Mouse (Mus musculus) v-Abl transformed pro-B cells (cell line): ENCODE data around the gene 4930524J08Rik.

Experiments used
- in situ Hi-C, 2 experiments: fragments of 400-800 bp; cut with MboI; formaldehyde crosslinking; loops; one replicate each; pipeline ENCODE4 v1.15.1; 2025; ENCODE audit not compliant: unreplicated experiment in 2 of 2

Gene 4930524J08Rik

DNA sequence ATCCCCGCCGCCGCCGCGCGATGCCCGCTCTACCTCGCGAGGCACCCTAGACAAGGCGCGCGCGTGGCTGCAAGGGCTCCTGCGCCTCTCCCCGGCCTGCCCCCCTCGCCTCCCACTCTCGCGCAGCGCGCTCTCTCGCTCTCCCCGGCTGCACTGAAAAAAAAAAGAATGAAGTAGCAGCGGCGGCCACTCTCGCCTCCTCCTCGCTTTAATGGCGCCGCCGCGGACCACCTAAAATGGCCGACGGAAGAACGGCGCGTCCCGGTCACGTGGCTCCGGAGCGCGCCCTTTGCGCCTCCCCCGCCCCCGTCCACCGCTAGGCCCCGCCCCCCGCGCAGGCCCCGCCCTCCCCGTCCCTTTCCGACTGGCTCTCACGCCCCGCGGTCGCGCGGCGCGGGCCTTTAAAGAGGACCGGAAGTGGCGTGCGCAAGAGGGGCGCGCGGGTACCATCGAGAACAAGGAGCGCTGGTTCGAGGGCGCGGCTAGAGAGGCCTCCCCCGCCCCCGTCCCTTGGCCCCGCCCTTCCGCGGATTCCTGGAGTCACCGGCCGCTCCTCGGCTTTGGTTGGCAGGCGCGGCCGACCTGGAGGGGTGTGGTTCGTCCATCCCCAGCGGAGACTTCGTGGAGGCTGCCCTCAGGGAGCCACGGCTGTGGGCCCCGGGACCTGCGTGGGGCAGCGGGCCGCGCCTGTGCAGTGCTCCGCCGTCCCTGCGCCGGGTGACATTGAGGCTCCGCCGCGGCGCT, at the start of gene 4930524J08Rik, which contains the start of gene Hnrnpd:
Gene 4930524J08Rik, plus strand, starts transcription at position 363 of the 744 bp plus-strand sequence.
Gene Hnrnpd, minus strand, starts transcription at position 240 of the 744 bp plus-strand sequence.
- in situ Hi-C loops = no loop called here

DNA sequence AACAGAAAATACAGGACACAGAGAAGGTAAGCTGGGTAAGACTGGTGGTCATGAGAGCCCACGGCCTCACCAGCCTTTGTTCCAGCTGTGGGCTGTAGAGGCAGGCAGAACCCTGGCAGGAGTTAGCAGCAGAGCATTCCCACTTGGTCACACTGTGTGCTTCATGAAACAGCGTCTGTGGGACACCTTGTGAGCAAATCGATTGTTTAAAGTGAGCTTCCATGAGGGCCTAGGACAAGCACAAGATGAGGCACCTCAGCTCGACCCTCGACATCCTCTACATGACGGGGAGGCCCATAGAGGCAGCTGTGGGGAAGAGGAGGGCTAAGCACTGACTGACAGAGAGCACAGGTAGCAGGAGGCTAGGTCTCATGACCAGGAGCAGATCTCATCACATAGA, 47.0 kb upstream of the 4930524J08Rik start:
- in situ Hi-C loops = no loop called here

DNA sequence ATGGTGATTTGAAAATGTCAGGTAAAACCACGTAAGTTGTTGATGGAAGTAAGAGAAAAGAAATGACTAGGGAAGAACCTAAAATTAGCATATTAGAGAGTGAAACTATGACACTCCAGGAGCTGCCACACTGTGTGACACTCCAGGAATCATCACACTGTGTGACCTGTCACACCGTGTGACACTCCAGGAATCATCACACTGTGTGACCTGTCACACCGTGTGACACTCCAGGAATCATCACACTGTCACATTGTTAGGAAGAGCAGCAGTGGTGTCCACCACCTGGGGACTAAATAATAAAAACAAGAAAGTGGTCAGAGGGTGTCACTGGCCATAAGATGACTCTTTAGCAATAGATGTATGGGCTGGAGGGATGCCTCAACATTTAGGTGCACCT, 39.4 kb upstream of the 4930524J08Rik start:
- in situ Hi-C loops = no loop called here

DNA sequence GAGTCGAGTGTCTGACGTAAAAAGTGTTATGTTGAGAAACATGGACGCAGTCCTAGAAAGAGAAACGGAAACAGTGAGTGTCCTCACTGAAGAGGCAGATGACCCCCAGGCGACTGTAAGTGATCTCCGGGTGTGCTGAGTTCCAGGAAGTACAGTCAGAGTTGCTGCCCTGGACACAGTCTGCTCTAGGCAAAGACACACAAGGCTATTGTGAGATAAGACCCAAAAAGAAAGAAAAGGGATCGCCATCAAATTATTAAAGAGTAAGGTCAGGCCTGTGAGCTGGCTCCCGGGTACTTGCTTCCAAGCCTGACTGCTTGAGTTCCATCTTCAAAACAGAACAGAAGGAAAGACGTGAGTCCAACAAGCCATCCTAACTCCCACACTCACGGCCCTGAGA, 37.6 kb upstream of the 4930524J08Rik start:
- in situ Hi-C loops = no loop called here

DNA sequence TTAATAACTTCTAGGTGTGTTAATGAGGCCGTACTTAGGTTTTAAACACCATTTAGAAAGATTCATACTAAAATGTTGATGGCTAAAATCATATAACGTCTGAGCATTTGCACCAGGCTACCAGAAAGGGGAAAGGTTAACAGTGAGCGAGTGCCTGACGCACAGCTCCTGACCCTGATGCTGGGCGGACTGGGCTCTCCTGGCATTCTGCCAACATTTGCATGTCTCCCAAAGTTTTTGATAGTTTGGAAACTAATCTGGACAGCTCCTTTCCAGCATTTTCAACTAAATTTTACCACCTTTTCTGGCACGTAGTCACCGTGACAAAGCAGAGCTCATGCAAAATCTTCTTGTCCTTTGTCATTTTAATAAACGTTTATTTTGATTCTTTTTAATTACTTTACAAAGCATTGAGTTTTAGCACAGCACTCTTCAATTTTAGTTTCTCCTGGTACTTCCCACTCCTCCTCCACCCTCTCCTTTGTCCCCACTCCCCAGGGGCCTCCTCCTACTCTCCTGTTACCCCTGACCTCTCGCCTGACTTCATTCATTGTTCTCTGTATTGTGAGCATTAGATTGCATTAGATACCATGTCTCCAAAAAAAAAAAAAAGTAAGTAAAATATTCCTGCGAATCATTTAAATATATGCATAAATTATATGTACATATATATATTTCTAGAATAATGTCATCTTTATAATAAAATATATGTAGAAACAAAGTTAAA, 36.9 kb upstream of the 4930524J08Rik start:
- in situ Hi-C loops = no loop called here

DNA sequence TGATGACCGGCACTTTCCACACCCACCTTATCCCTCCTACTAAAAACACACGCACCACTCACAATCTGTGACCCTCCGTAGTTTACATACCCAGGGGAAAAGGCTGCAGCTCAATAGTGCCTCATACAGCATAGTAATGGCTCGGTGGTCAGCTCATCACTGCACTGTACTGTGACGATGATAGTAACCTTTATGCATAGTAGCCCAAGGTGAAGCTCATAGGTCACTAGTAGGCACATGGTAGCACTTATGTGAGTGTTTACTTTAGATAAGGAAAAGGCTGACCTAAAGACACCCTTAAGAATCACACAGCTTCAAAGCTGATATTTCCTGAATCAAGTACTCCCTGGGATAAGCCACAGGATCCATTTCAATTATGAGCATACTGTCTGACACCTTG, 26.3 kb upstream of the 4930524J08Rik start:
- in situ Hi-C loops = loop anchor here in 1 of 2 experiments (25.0 kb wide), 1 partner anchor 960 kb away; no protein-coding TSS in a partner anchor

DNA sequence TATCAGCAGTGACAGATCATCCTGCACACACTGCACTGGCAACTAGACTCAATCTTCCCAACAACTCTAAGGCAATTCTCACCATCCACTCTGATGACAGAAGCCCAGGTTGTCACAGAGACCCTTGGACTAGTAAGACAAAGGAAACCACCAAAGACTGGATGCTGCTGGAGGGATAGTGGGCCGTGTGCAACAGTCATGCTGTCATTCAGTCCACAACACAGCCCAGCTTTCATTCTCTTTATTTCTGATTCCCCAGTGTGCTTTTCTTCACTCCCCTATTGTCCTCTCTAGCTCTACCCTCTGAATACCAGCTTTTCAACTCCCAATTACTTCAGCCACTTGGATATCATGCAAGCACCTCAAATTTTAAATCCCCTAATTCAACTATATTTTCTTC, 25.0 kb upstream of the 4930524J08Rik start:
- in situ Hi-C loops = loop anchor here in 1 of 2 experiments (25.0 kb wide), 1 partner anchor 958 kb away; no protein-coding TSS in a partner anchor

DNA sequence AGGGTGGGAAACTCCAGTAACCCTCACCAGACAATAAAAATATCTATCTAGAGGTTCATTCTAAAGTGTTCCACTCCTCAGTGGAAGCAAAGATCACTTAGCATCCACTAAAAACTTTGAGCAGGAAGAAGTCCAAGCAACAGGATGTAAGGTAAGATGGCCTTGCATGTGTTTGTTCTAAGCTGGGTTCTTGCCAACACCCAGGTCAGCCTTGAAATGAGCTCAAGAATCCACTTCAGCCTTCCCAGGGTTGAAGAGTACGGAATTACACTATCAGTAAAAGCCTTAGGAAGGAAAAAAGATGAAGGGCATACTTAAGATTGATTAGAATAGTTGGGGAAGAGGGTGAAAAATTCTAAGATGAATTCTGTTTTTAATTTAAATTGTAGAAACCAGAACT, 20.2 kb upstream of the 4930524J08Rik start:
- in situ Hi-C loops = loop anchor here in 1 of 2 experiments (25.0 kb wide), 1 partner anchor 954 kb away; no protein-coding TSS in a partner anchor

DNA sequence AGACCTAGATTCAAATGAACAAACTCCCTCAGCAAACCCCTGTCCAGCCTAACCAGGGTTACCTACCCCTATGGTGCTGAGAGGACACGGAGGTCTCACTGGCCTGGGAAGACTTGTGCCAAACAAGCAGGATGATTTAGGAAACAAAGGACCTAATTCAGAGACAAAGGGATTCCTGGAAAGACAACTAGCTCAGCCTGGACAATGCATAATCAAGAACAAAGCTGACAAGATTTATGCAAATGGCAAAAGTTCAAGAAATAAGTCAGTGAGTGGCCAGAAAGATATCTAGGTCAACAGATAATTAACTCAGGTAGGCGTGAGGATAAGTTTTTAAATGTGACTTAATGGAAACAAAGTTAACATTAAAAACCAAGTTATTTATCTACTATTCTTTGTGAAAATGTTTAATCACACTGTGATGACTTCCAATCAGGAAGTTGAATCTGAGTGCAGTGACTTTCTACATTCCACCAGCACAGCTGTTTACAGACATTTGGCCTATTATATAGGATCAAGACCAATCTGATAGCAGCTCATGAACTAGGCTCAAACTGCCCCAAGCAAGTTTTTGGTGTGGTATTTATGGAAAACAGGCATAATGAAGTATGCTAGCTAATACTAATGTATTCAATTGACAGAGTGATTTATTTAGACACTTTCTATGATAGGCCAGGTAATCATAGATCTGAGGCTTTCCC, 19.5 kb upstream of the 4930524J08Rik start:
- in situ Hi-C loops = loop anchor here in 1 of 2 experiments (25.0 kb wide), 1 partner anchor 953 kb away; no protein-coding TSS in a partner anchor

DNA sequence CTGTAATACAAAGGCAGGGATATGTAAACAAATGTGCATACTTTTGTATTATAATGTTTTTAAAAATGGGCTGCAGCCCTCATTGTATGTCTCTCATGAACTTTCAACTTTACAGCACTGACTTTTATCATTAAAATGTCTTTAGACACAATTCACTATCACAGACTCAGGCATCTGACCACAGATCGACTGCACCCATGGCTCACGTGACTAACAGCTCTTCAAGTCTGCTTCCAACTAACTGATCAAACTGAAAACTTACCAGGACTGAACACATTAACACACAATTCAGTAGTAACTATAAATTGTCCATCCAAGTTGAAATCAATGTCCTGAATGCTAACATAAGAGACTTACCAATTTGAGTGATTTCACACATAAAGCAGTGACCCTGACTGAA, 18.9 kb upstream of the 4930524J08Rik start:
- in situ Hi-C loops = loop anchor here in 1 of 2 experiments (25.0 kb wide), 1 partner anchor 952 kb away; no protein-coding TSS in a partner anchor

DNA sequence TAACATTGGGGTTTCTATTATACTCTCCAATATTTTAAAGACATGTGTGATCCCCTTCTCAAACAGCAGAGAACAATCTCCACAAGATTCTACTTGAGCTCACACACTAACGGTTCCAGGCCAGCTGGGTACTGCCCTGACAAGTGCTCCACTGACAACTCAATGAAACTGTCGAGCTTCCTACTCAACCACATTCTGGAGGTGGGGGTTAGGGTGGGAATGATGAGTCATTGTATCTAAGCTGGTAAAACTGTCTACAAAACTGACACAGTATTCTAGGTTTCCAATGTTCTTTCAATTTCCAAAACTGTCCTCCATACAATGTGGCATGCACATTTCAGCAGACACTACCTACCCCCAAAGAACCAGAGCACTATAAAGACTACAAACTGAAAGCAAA, 4.9 kb upstream of the 4930524J08Rik start:
- in situ Hi-C loops = loop anchor here in 1 of 2 experiments (25.0 kb wide), 1 partner anchor 938 kb away; no protein-coding TSS in a partner anchor

DNA sequence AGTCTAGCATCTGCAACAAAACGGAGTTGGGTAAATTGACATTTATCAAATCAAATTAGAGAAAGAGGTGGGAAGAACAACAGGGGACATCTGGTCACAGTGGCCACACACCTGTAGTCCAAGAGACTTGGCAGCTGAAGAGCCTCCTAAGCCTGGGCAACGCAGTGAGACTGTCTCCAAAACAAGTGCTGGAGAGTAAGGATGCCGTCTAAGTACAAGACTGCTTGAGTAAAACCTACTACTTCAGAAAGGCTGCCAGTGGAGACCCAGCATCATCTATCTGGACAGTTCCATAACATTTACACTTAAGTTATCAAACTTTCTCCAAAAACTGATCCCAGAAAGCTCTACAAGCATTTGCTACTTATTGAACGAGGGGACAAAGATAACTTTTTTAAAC, 3.8 kb upstream of the 4930524J08Rik start:
- in situ Hi-C loops = no loop called here

DNA sequence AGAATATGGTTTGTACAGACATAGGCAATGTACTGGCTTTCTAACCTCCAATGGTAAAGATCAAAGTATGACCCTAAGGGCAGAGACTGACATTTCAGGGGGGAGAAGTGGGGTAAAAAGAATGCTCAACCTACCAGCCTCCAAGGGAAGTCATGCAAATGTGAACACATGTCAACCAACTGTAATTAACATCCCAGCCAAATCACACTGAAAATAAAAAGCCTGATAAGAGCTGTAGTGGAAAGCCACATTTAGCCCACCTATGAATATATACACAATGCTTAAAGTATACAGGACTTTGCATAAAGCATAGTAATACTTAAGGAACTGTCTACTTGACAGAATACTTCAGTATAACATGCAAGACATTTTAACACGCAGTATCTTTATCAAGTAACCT, 3.1 kb upstream of the 4930524J08Rik start:
- in situ Hi-C loops = no loop called here

DNA sequence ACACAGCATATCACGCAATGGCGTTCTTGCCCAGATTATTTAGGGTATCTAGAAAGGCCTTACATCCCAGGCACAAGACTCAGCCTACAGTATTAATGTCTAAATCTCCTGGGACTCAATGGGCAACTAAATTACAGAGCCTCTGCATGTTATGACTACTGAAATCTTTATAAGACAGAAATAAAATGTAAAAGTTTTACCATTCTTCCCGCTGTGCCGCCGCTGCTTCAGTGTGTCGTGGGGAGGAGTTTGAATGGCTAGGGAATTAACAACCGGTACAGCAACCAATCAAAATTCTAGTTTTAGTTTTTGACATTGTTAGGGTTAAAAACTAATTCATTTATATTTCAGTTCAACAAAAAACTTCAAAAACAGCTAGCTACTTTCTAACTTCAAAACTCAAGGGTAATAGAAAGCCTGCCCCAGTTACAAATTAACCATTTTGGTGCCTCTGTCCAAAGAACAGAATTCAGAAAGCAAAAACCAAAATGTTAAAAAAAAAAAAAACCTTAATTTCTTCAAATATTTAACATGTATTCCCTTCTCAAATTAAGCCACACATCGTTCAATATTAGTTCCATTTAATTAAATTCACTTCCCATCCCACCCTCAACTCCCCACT, 2.4 kb upstream of the 4930524J08Rik start:
- in situ Hi-C loops = no loop called here

DNA sequence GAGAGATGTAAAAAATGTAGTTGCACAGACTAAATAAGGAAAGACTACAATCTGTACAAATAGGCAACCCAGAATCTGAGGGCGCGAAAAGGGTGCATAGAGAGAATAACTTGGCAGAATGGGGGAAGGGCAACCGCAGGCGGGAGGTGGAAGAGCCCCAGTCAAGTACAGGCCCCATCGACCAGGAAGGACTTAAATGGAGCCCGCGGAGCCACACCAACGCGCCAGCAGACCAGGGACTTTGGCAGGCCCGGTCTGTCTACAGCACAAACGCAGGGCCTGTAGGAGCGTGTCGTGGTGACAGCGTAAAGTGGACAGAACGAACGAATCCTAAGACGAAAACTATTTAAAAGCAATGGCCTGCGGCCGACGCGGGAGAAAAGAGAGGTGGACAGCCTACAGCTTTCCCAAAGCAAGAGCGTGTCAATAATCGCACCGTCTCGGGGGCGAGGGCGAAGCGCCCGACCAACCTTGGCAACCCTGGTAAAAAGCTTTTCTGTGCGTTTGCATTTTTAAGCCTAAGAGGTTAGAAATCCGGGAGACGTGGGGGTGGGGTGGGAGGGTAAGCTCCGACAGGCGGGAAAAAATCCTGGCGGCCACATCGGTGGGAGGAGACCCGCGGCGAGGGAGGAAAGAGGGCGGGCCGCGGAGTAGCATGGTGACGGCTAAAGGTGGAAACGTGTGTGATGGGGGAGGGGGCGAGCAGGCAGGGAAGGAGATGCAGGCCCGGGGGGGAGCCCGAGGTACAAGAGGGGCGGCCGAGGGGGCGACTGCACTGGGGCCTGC, 1.2 kb upstream of the 4930524J08Rik start:
- in situ Hi-C loops = no loop called here

DNA sequence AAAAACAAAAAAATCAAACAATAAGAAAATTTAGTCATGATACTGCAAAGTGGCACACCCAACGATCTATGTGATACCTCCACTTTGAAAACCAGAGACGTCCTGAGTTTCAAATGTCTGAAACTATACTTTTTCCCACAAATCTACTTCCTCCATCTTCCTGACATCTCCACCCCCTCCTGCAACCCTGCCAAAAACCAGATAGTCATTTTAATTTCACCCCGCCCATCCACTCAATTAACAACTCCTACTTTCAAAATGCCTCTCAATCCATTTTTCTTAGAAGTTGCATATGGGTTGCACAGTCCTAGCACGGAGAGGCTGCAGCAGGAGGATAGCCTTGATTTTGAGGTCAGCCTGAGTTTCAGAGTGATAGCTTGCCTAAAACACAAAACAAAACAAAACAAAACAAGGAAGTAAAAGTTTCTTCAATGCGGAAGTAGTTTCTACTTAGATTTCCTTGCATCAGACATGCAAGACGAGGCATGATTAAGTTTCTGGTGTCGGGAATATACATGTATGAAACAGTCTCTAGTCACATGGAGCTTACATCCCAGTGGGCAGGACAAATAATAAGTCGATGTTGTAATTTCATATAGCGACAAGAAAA, 4.7 kb downstream of the 4930524J08Rik start:
- in situ Hi-C loops = loop anchor here (5.0 kb wide), 2 partner anchors 49 to 54 kb away; partner anchors contain the start of genes Enoph1 (in 1 of the 2) and Hnrnpdl (in 1 of the 2)

DNA sequence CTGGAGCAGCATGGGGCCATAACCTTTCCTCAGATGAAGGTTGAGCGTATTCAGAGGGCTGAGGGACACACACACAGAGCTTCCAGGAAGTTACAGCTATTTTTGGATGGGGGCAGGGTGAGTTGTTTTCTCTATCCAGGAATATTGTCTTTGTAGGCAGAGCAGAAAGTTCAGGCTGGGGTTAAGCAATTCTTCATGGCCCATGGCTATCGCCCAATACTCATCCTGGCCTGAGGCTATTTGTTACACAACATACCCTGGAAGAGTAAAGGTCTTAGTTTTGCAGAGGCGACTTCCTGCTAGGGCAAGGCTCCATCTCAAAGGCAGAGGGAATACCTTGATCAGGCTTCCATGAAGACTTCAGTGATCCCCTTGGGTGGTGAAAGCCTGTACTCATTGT, 15.3 kb downstream of the 4930524J08Rik start:
- in situ Hi-C loops = no loop called here

DNA sequence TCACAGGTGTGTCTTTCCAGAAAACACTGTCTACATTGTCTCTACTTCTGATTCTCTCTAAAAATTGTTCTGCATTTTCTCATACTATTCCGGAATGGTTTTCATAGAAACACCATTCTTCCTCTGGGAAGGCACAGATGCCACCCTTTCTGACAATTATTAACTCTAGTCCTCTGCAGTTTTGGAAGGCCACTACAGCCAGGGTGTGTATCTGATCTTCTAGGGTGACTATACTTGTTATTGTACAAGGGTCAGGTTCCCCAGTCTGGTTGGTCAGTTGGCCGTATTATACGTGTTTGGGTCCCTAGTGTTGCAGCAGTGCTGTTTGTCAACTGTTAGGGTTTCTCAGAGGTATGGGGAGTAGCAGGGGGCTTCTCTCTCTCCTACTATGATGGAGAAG, 15.8 kb downstream of the 4930524J08Rik start:
- in situ Hi-C loops = no loop called here

DNA sequence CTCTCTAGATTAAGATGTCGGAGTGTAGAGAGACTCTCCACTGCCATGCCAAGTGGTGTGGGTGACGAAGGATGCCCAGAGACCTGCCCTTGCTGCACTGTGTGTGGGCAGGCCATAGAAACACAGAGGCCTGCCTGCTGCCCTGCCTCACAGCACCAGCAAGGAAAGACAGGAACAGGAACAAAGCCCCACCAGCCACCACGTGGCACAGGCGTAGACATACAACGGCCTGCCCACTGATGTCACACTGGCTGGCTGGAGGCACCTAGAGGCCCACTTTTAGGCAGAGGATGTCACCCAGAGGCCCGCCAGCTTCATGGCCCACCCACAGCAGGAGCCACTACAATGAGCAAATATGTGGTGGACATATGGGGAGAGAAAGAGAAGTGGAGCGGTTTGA, 21.2 kb downstream of the 4930524J08Rik start:
- in situ Hi-C loops = no loop called here
